Mouse (Mus musculus) CH12.LX (cell line): ENCODE results near the gene Manbal. TPM values are rescaled to one million over a fixed set of nuclear protein-coding genes. Genes with fewer than 3 reads are reported as not detected.

ENCODE experiments used
- DNase-seq: peaks from one replicate; pipeline ENCODE4 v3.0.0-alpha.2; 2013; ENCODE audit errors: extremely low read depth
- H3K27ac ChIP-seq: 2 replicates; pipeline ENCODE4 v1.5.1; 2012; ENCODE audit warnings: low read depth, mild to moderate bottlenecking, control low read depth, moderate library complexity; ENCODE audit not compliant: insufficient read depth
- H3K27me3 ChIP-seq: replicated peaks from 2 replicates; pipeline ENCODE3; 2012; ENCODE audit warnings: inconsistent platforms
- H3K36me3 ChIP-seq, 2 experiments: replicated peaks in 1 of 2; 2 replicates each; pipeline versions ENCODE3 to v1.6.1; 2012; ENCODE audit warnings: inconsistent platforms in 1 of 2, low read length in 1 of 2, mild to moderate bottlenecking in 1 of 2, mixed read lengths in 1 of 2, moderate library complexity in 1 of 2; ENCODE audit not compliant: control insufficient read depth in 1 of 2, insufficient read depth in 1 of 2
- H3K4me1 ChIP-seq, 2 experiments: 2 replicates each; pipeline ENCODE4 v1.6.1; 2012; ENCODE audit warnings: inconsistent platforms in 1 of 2, moderate library complexity in 1 of 2; ENCODE audit not compliant: insufficient read depth in 2 of 2, control insufficient read depth in 1 of 2
- H3K4me2 ChIP-seq: 2 replicates; pipeline ENCODE4 v1.6.1; 2012; ENCODE audit warnings: low read depth, mild to moderate bottlenecking, control low read depth; ENCODE audit not compliant: poor library complexity, insufficient read depth, severe bottlenecking
- H3K4me3 ChIP-seq, 3 experiments: fragments of 150-350 bp in 1 of 3; sonication (generic) in 1 of 3; replicated peaks in 1 of 3; 2 replicates each; pipeline versions ENCODE3 to v1.5.1; 2011 to 2012; ENCODE audit warnings: low read depth in 2 of 3, low read length in 2 of 3, mild to moderate bottlenecking in 2 of 3, moderate library complexity in 2 of 3, control low read depth in 1 of 3, improper control_type of control experiment in 1 of 3, inconsistent platforms in 1 of 3, mixed read lengths in 1 of 3; ENCODE audit not compliant: poor library complexity in 1 of 3
- H3K79me2 ChIP-seq: replicated peaks from 2 replicates; pipeline ENCODE4 v1.6.1; 2012; ENCODE audit warnings: mild to moderate bottlenecking, moderate library complexity; ENCODE audit not compliant: control insufficient read depth, poor library complexity, insufficient read depth, severe bottlenecking; ENCODE audit errors: extremely low read depth
- H3K9ac ChIP-seq: 2 replicates; pipeline ENCODE4 v1.6.1; 2012; ENCODE audit warnings: low read depth, mild to moderate bottlenecking, control low read depth, moderate library complexity; ENCODE audit not compliant: insufficient read depth
- H3K9me3 ChIP-seq: replicated peaks from 2 replicates; pipeline ENCODE3; 2012; ENCODE audit warnings: low read length, inconsistent platforms, mixed read lengths
- CHD1 ChIP-seq: IDR thresholded peaks from 2 replicates; pipeline ENCODE4 v1.6.1; 2012; ENCODE audit warnings: low read depth, low read length, improper control_type of control experiment, inconsistent platforms
- CHD2 ChIP-seq: IDR thresholded peaks from 2 replicates; pipeline ENCODE4 v1.6.1; 2011; ENCODE audit warnings: low read length, improper control_type of control experiment
- CTCF ChIP-seq, 2 experiments: IDR thresholded peaks in 1 of 2; conservative IDR thresholded peaks in 1 of 2; 2 replicates each; pipeline ENCODE4 v1.5.1; 2011 to 2012; ENCODE audit warnings: low read depth in 2 of 2, low read length in 2 of 2, improper control_type of control experiment in 1 of 2, inconsistent platforms in 1 of 2, mild to moderate bottlenecking in 1 of 2, moderate library complexity in 1 of 2
- ETS1 ChIP-seq: conservative IDR thresholded peaks from 2 replicates; pipeline ENCODE4 v1.6.1; 2012; ENCODE audit warnings: low read depth, mild to moderate bottlenecking, inconsistent platforms, low read length, improper control_type of control experiment, moderate library complexity
- GABPA ChIP-seq: IDR thresholded peaks from 2 replicates; pipeline ENCODE4 v1.6.1; 2012; ENCODE audit warnings: low read depth, low read length, improper control_type of control experiment, inconsistent platforms; ENCODE audit not compliant: insufficient replicate concordance
- HCFC1 ChIP-seq: IDR thresholded peaks from 2 replicates; pipeline ENCODE4 v1.6.1; 2012; ENCODE audit warnings: low read depth, mild to moderate bottlenecking, inconsistent platforms, low read length, improper control_type of control experiment
- JUN ChIP-seq: IDR thresholded peaks from 2 replicates; pipeline ENCODE4 v1.6.1; 2011; ENCODE audit warnings: low read depth, mild to moderate bottlenecking, low read length, improper control_type of control experiment, moderate library complexity; ENCODE audit not compliant: insufficient read depth
- JUND ChIP-seq: conservative IDR thresholded peaks from 2 replicates; pipeline ENCODE4 v1.6.1; 2011; ENCODE audit warnings: low read depth, low read length, improper control_type of control experiment
- KAT2A ChIP-seq: IDR thresholded peaks from 2 replicates; pipeline ENCODE4 v1.6.1; 2012; ENCODE audit warnings: low read length, improper control_type of control experiment, inconsistent platforms; ENCODE audit not compliant: insufficient replicate concordance
- MAFK ChIP-seq: IDR thresholded peaks from 2 replicates; pipeline ENCODE4 v1.6.1; 2011; ENCODE audit warnings: low read length, improper control_type of control experiment; ENCODE audit not compliant: insufficient replicate concordance
- MAX ChIP-seq: IDR thresholded peaks from 2 replicates; pipeline ENCODE4 v1.6.1; 2011; ENCODE audit warnings: low read length, improper control_type of control experiment
- MEF2A ChIP-seq: IDR thresholded peaks from 2 replicates; pipeline ENCODE4 v1.6.1; 2014; ENCODE audit warnings: low read depth, mild to moderate bottlenecking, inconsistent platforms, low read length, improper control_type of control experiment, borderline replicate concordance
- MYC ChIP-seq: IDR thresholded peaks from 2 replicates; pipeline ENCODE4 v1.6.1; 2011; ENCODE audit warnings: low read depth, mild to moderate bottlenecking, improper control_type of control experiment, low read length
- NRF1 ChIP-seq: IDR thresholded peaks from 2 replicates; pipeline ENCODE4 v1.6.1; 2014; ENCODE audit warnings: low read depth, mild to moderate bottlenecking, inconsistent platforms, low read length, improper control_type of control experiment, moderate library complexity
- RAD21 ChIP-seq: IDR thresholded peaks from 2 replicates; pipeline ENCODE4 v1.6.1; 2011; ENCODE audit warnings: low read depth, mild to moderate bottlenecking, low read length, improper control_type of control experiment, moderate library complexity
- SMC3 ChIP-seq: IDR thresholded peaks from 2 replicates; pipeline ENCODE4 v1.6.1; 2011; ENCODE audit warnings: low read depth, low read length, improper control_type of control experiment
- TCF12 ChIP-seq: IDR thresholded peaks from 2 replicates; pipeline ENCODE4 v1.6.1; 2014; ENCODE audit warnings: low read depth, mild to moderate bottlenecking, inconsistent platforms, low read length, improper control_type of control experiment
- USF1 ChIP-seq: IDR thresholded peaks from 2 replicates; pipeline ENCODE4 v1.6.1; 2014; ENCODE audit warnings: low read depth, mild to moderate bottlenecking, inconsistent platforms, low read length, improper control_type of control experiment
- USF2 ChIP-seq: conservative IDR thresholded peaks from 2 replicates; pipeline ENCODE4 v1.6.1; 2011; ENCODE audit warnings: low read depth, low read length, improper control_type of control experiment
- ZC3H11A ChIP-seq: IDR thresholded peaks from 2 replicates; pipeline ENCODE4 v1.6.1; 2012; ENCODE audit warnings: low read depth, mild to moderate bottlenecking, inconsistent platforms, low read length, improper control_type of control experiment
- ZKSCAN1 ChIP-seq: IDR thresholded peaks from 2 replicates; pipeline ENCODE4 v1.6.1; 2012; ENCODE audit warnings: low read depth, inconsistent platforms, low read length, improper control_type of control experiment, borderline replicate concordance
- ZNF384 ChIP-seq: IDR thresholded peaks from 2 replicates; pipeline ENCODE4 v1.6.1; 2012; ENCODE audit warnings: low read depth, low read length, improper control_type of control experiment, inconsistent platforms
- dilution Hi-C: fragments of 300-500 bp; cut with MboI; formaldehyde crosslinking; loops from 2 replicates; pipeline ENCODE4 v1.14.3; 2020; ENCODE audit warnings: low sequenced_read_pairs; ENCODE audit not compliant: extremely low pct_unique_long_range_greater_than_20kb, extremely low pct_ligation_motif_present
- in situ Hi-C: fragments of 300-500 bp; cut with MboI; formaldehyde crosslinking; loops from 3 replicates; pipeline ENCODE4 v1.14.3; 2019; ENCODE audit warnings: low sequenced_read_pairs, low pct_ligation_motif_present, low pct_unique_long_range_greater_than_20kb, mixed read lengths
- polyA plus RNA-seq: library from polyadenylated mRNA; unstranded; fragments of >175 nt; gene quantifications from 2 replicates; pipeline ENCODE4 v1.2.1, GENCODE M21; 2012; ENCODE audit warnings: low read depth; ENCODE audit not compliant: insufficient read length
- total RNA-seq, 2 experiments: library from RNA; depleted of rRNA; stranded (reverse); fragments of 300-350 nt in 1 of 2; fragments of >200 nt in 1 of 2; gene quantifications; 2 replicates each; pipeline ENCODE4 v1.2.3; 2012 to 2014

Gene Manbal
- total and polyA plus RNA-seq, 3 experiments: 13.7 to 29.4 (median 17.0) TPM

DNA sequence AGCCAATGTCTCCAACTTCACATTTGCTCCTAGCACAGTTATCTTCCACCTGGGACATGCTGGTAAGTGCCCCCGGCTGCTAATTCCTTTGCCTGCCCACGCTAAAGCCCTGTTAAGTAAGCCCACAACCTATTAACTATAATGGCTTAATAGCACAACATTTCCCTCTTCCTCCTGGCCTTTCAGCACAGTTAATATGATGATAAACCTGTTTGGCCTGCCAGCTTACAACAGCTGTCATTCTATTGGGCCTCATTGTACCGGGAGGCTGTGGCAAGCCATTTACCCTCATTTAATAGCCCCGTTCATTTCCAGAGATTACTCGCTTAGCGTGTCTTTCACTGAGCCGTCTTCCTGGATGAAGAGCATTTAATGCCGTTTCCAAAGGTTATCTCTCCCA lies 47.3 kb upstream of the Manbal start:
- H3K27ac ChIP-seq: no peak overlapping the region
- TF ChIP-seq NRF1: no peak
- TF ChIP-seq ETS1: no peak
- TF ChIP-seq MYC: no peak
- TF ChIP-seq GABPA: no peak
- TF ChIP-seq, all 38 proteins: peak for 0
- no peak overlapping the region for H3K9ac ChIP-seq
- dilution Hi-C loops: no loop called here
- in situ Hi-C loops: no loop called here
- no peak overlapping the region for H3K4me3 ChIP-seq
- no peaks in the 10 kb centered on the region for H3K4me1 ChIP-seq
- H3K9me3 ChIP-seq: no peaks in the 10 kb centered on the region
- H3K4me2 ChIP-seq: no peak overlapping the region
- H3K27me3 ChIP-seq: no peaks in the 10 kb centered on the region
- no peaks in the 10 kb centered on the region for H3K79me2 ChIP-seq
- H3K36me3 ChIP-seq: peaks cover 78 to 94% of the 10 kb centered on the region in 2 experiments
- DNase-seq: no peak

DNA sequence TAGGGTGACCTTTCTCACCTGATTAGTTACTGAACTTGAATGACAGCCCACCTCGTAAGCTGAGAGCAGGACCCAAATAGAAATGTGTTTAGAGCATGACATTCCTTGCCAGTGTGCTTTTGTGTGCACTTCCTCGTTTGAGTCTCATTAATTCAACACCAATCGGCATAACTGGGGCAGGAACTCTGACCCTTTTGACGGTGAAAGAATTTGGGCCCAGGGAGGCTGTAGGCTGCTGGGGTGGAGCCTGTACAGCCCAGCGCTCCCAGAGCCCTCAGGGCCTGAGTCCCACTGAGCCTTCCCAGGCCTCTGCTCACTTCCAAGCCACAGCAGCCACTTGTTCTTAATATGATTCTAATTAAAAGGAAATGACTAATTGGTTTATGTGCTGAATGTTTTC lies 46.5 kb upstream of the Manbal start:
- Histone ChIP-seq H3K4me2 (no peak overlapping the region), H3K27ac (no peak overlapping the region), H3K4me3 (no peak overlapping the region), H3K36me3 (peaks cover 81 to 94% of the 10 kb centered on the region in 2 experiments), H3K4me1 (no peaks in the 10 kb centered on the region), H3K9me3 (no peaks in the 10 kb centered on the region), H3K79me2 (no peaks in the 10 kb centered on the region), H3K9ac (no peak overlapping the region), H3K27me3 (no peaks in the 10 kb centered on the region)
- DNase-seq: no peak
- dilution Hi-C loops (no loop called here), in situ Hi-C loops (no loop called here)
- TF ChIP-seq ZNF384 (no peak), TCF12 (no peak), JUN (no peak), CTCF (conservative IDR thresholded peaks at IDR 0.05 in 1 of 2, IDR thresholded peaks at IDR 0.05 in 1 of 2; ENCODE audit: low read depth in 2 of 2, low read length in 2 of 2) (no peak), MAFK (no peak), CHD2 (no peak)

DNA sequence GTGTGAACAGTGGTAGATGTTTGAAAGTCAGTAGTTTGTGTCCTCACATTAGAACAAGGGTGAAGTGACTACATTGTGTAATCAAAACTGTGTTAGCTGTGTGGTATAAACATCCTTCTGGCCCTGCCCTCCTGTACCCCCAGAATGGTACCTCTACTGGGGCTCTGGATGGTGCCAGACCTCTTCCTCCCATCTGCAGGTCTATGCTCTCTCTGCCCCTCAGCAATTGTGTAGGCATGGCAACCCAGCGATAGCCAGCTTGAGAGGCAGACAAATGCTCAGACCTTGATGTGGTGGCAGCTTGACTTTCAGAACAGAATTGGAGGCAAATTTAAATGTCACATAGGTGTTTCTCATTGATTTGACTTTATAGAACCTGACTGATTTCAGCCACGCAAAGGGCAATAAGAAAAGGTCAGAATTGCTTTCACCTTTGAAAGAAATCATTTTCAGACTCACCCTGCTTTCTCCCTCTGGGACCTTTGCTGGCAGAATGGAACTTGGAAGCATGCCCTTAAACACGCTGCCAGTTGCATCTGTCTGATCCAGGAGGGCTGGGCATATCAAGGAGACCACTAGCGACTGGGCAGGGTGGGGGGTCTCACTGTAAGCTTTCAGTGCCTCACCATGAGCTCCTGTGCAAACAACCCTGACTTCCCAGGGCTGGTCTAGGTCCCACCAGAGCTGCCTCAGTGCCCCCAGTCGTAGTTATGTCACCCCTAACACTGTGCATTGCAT lies 45.2 kb upstream of the Manbal start:
- Histone ChIP-seq H3K9me3 (no peaks in the 10 kb centered on the region), H3K79me2 (no peaks in the 10 kb centered on the region), H3K4me2 (no peak overlapping the region), H3K27ac (no peak overlapping the region), H3K9ac (no peak overlapping the region), H3K4me3 (no peak overlapping the region), H3K27me3 (no peaks in the 10 kb centered on the region), H3K4me1 (no peaks in the 10 kb centered on the region), H3K36me3 (peaks cover 79 to 94% of the 10 kb centered on the region in 2 experiments)
- in situ Hi-C loops (no loop called here), dilution Hi-C loops (no loop called here)
- TF ChIP-seq KAT2A: no peak
- no peak for TF ChIP-seq MAX
- no peak for TF ChIP-seq HCFC1
- no peak for TF ChIP-seq ETS1
- TF ChIP-seq SMC3: no peak
- no peak for TF ChIP-seq ZKSCAN1
- no peak for TF ChIP-seq RAD21
- TF ChIP-seq USF2: no peak
- no peak for TF ChIP-seq CTCF (conservative IDR thresholded peaks at IDR 0.05 in 1 of 2, IDR thresholded peaks at IDR 0.05 in 1 of 2; ENCODE audit: low read depth in 2 of 2, low read length in 2 of 2)
- TF ChIP-seq USF1: no peak
- TF ChIP-seq ZC3H11A: no peak
- no peak for TF ChIP-seq MEF2A
- TF ChIP-seq GABPA: no peak
- TF ChIP-seq CHD1: no peak
- no peak for TF ChIP-seq JUND
- DNase-seq: no peak
